8 mouse cellular contexts compared by ENCODE assay signal in the genomic region with DNA sequence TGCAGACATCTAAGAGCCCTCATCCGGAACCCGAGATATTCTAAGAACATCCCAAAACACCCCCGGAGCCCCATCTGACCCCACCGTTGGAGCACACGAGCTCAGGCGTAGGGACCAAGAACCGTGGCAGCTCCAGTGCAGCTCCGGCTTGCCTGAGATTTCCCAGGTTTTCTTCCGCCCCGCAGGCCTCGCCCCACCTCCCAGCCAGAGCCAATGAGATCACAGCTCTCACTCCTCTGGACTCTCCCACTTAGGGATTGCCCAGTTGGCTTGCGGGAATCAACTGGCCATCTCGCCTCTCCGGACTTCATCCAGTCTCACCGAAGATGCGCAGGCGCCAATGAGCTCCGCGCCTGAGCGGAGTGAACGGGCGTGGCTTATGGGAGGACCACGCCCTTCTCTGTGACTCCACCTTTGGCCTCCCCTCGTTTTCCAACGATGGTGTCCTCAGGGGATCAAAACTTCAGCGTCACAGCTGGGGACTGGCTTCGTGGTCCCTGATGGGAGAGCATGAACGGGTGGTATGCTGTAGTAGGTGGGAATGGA. TPM values are rescaled to one million over a fixed set of nuclear protein-coding genes. Genes with fewer than 3 reads are reported as not detected.
DNase-seq lines count a peak whose midpoint lies in the region; ATAC-seq and TF ChIP-seq lines count a peak whose summit lies in the region.

A gene (plus strand): TSS at position 264 of the 546 bp plus-strand sequence.
A gene (minus strand): TSS at position 349 of the 546 bp plus-strand sequence.

- no peaks in the 10 kb centered on the region for H3K36me3 ChIP-seq in ES-Bruce4 (ENCODE audit: control insufficient read depth, insufficient read depth, low read length, poor library complexity, severe bottlenecking)
- peaks cover 15% of the 10 kb centered on the region for H3K36me3 ChIP-seq in forebrain, embryonic 10.5 days (replicated peaks)
- H3K36me3 ChIP-seq in heart, embryonic 14.5 days (ENCODE audit: control insufficient read depth, insufficient read depth, low read length): no peaks in the 10 kb centered on the region
- H3K36me3 ChIP-seq in liver, embryonic 11.5 days (ENCODE audit: control insufficient read depth, insufficient read depth, low read length): no peaks in the 10 kb centered on the region
- no peaks in the 10 kb centered on the region for H3K36me3 ChIP-seq in myocyte (ENCODE audit: control insufficient read depth, insufficient read depth)

- peak; percentile 92 for ATAC-seq in heart, embryonic 14.5 days (ENCODE audit: insufficient number of reproducible peaks, insufficient read depth, low FRiP score, low read depth)
- ATAC-seq in liver, embryonic 11.5 days (replicated peaks; ENCODE audit: low FRiP score): peak; percentile 83

- peak; percentile 62 for DNase-seq in c-Kit-positive CD71-positive TER-119-negative erythroid progenitor cells, embryonic 14.5 days (ENCODE audit: low read depth)
- peak; percentile 93 for DNase-seq in forebrain, embryonic 10.5 days (ENCODE audit: extremely low spot score, low spot score)
- peak; percentile 95 for DNase-seq in kidney, postnatal 10 days
- DNase-seq in liver, embryonic 11.5 days (ENCODE audit: low spot score): peak; percentile 83
- DNase-seq in telencephalon, adult 2 months (ENCODE audit: low read depth, low spot score): peak; percentile 98

- H3K27ac ChIP-seq in ES-Bruce4 (ENCODE audit: insufficient read depth, low read length): no peak within 1 kb of the TSS
- H3K27ac ChIP-seq in forebrain, embryonic 10.5 days: peak within 1 kb of the TSS; percentile 73
- H3K27ac ChIP-seq in heart, embryonic 14.5 days (replicated peaks in 1 of 2; ENCODE audit: control insufficient read depth in 1 of 2, insufficient read depth in 1 of 2, low read depth in 2 of 2, low read length in 2 of 2): peak within 1 kb of the TSS; percentile 55 to 56
- H3K27ac ChIP-seq in liver, embryonic 11.5 days (ENCODE audit: low read depth, low read length): no peak within 1 kb of the TSS

- under 1% methylated on average over 28 of the region's 28 CpGs for WGBS in forebrain, embryonic 10.5 days
- under 1% methylated on average over 28 of the region's 28 CpGs for WGBS in heart, embryonic 14.5 days
- under 1% methylated on average over 28 of the region's 28 CpGs for WGBS in liver, embryonic 11.5 days

- no peaks in the 10 kb centered on the region for H3K79me2 ChIP-seq in myocyte (ENCODE audit: control insufficient read depth, insufficient read depth)

- H3K4me2 ChIP-seq in heart, embryonic 14.5 days (ENCODE audit: low read length): peak within 1 kb of the TSS; percentile 72
- H3K4me2 ChIP-seq in liver, embryonic 11.5 days: peak within 1 kb of the TSS; percentile 68
- peak within 1 kb of the TSS; percentile 90 for H3K4me2 ChIP-seq in myocyte (ENCODE audit: low read depth)

- H3ac ChIP-seq in myocyte (ENCODE audit: control insufficient read depth, insufficient read length): no peak within 1 kb of the TSS

- H3K9ac ChIP-seq in ES-Bruce4 (ENCODE audit: low read depth, poor library complexity, severe bottlenecking): peak within 1 kb of the TSS; percentile 61
- H3K9ac ChIP-seq in heart, embryonic 14.5 days (ENCODE audit: low read length): peak within 1 kb of the TSS; percentile 73
- peak within 1 kb of the TSS; percentile 63 for H3K9ac ChIP-seq in liver, embryonic 11.5 days (ENCODE audit: low read depth, low read length)

- TF ChIP-seq EP300 in ES-Bruce4 (IDR thresholded peaks at IDR 0.05; ENCODE audit: insufficient read depth, low read depth, low read length): no peak

- no peaks in the 10 kb centered on the region for H3K4me1 ChIP-seq in ES-Bruce4 (ENCODE audit: control insufficient read depth, insufficient read depth, low read length)
- H3K4me1 ChIP-seq in forebrain, embryonic 10.5 days: peaks cover 19% of the 10 kb centered on the region
- H3K4me1 ChIP-seq in heart, embryonic 14.5 days (ENCODE audit: control insufficient read depth in 2 of 2, insufficient read depth in 2 of 2, low read length in 2 of 2): peaks cover 16 to 24% of the 10 kb centered on the region in 2 experiments
- H3K4me1 ChIP-seq in liver, embryonic 11.5 days (replicated peaks; ENCODE audit: control insufficient read depth, insufficient read depth, low read length): peaks cover 22% of the 10 kb centered on the region

- H3K4me3 ChIP-seq in ES-Bruce4 (ENCODE audit: low read depth, low read length) (peak within 1 kb of the TSS; percentile 74), myocyte (peak within 1 kb of the TSS; percentile 30)
- H3K4me3 ChIP-seq in forebrain, embryonic 10.5 days: peak within 1 kb of the TSS; percentile 52
- H3K4me3 ChIP-seq in heart, embryonic 14.5 days (ENCODE audit: control insufficient read depth in 1 of 2, insufficient read depth in 1 of 2, low read depth in 1 of 2, low read length in 2 of 2): peak within 1 kb of the TSS; percentile 46 to 48
- peak within 1 kb of the TSS; percentile 56 for H3K4me3 ChIP-seq in liver, embryonic 11.5 days (ENCODE audit: low read depth, low read length)

- no peaks in the 10 kb centered on the region for H3K9me3 ChIP-seq in ES-Bruce4 (replicated peaks; ENCODE audit: control insufficient read depth, insufficient read depth, low read length, poor library complexity, severe bottlenecking)
- no peaks in the 10 kb centered on the region for H3K9me3 ChIP-seq in forebrain, embryonic 10.5 days
- no peaks in the 10 kb centered on the region for H3K9me3 ChIP-seq in heart, embryonic 14.5 days (ENCODE audit: control insufficient read depth, low read length)
- H3K9me3 ChIP-seq in liver, embryonic 11.5 days (ENCODE audit: control insufficient read depth, low read length): no peaks in the 10 kb centered on the region

- H3K27me3 ChIP-seq in ES-Bruce4 (ENCODE audit: control insufficient read depth, insufficient read depth, low read length, poor library complexity, severe bottlenecking) (no peaks in the 10 kb centered on the region), myocyte (ENCODE audit: control insufficient read depth, insufficient read depth, insufficient read length) (no peaks in the 10 kb centered on the region)
- 0 out of 2 replicates have a peak, but pooled peaks cover under 1% of the 10 kb centered on the region for H3K27me3 ChIP-seq in forebrain, embryonic 10.5 days (ENCODE audit: poor library complexity, severe bottlenecking)
- no peaks in the 10 kb centered on the region for H3K27me3 ChIP-seq in heart, embryonic 14.5 days (ENCODE audit: control insufficient read depth, insufficient read depth, low read length)
- no peaks in the 10 kb centered on the region for H3K27me3 ChIP-seq in liver, embryonic 11.5 days (replicated peaks; ENCODE audit: control insufficient read depth, insufficient read depth, low read length)

- TF ChIP-seq POLR2A in ES-Bruce4 (IDR thresholded peaks at IDR 0.05; ENCODE audit: insufficient read depth, low read length) (peak; percentile 83), myocyte (IDR thresholded peaks at IDR 0.05; ENCODE audit: insufficient read length, low read depth) (peak; percentile 81)

- TF ChIP-seq CTCF in ES-Bruce4 (IDR thresholded peaks at IDR 0.05; ENCODE audit: low read depth, low read length): no peak

TF ChIP-seq in myocyte, 11 proteins besides CTCF, POLR2A, EP300 and RAD21:
- TF ChIP-seq E2F4 (IDR thresholded peaks at IDR 0.05; ENCODE audit: insufficient read depth) (no peak), POLR2AphosphoS2 (IDR thresholded peaks at IDR 0.05; ENCODE audit: insufficient read length, low read depth) (peak; percentile 89)

RNA-seq across cellular contexts. Expression of the first gene that starts in this region (rescaled TPM):
- polyA plus RNA-seq in ES-Bruce4 (2011; ENCODE audit: insufficient read depth, insufficient read length, low read depth, missing spikeins): 2.9 and 4.9 TPM in 2 replicates
- polyA plus RNA-seq in forebrain, embryonic 10.5 days (2016; fragmentation: Nextera tagmentation; extraction: Ambion mirVana): 3.5 and 3.6 TPM in 2 replicates
- polyA plus RNA-seq in heart, embryonic 14.5 days (2014; fragmentation: Nextera tagmentation; extraction: Ambion mirVana): 2.4 and 3.0 TPM in 2 replicates
- 2.2 and 2.9 TPM in 2 replicates for polyA plus RNA-seq in liver, embryonic 11.5 days (2014; fragmentation: Nextera tagmentation; extraction: Ambion mirVana)
- 2.5 TPM for polyA plus RNA-seq in myocyte (2012; fragmentation: generic; extraction: Trizol)

RNA-seq across cellular contexts. Expression of the second gene that starts in this region (rescaled TPM):
- 19.9 and 21.4 TPM in 2 replicates for polyA plus RNA-seq in ES-Bruce4 (2011; ENCODE audit: insufficient read depth, insufficient read length, low read depth, missing spikeins)
- polyA plus RNA-seq in forebrain, embryonic 10.5 days (2016; fragmentation: Nextera tagmentation; extraction: Ambion mirVana): 32.0 and 33.7 TPM in 2 replicates
- 48.1 and 58.8 TPM in 2 replicates for polyA plus RNA-seq in heart, embryonic 14.5 days (2014; fragmentation: Nextera tagmentation; extraction: Ambion mirVana)
- 45.0 and 51.0 TPM in 2 replicates for polyA plus RNA-seq in liver, embryonic 11.5 days (2014; fragmentation: Nextera tagmentation; extraction: Ambion mirVana)
- 55.1 TPM for polyA plus RNA-seq in myocyte (2012; fragmentation: generic; extraction: Trizol)

Comparison
In these comparisons a context has a peak if more than half of its experiments do, and no peak if none do; other contexts are left out.
1. H3K27ac ChIP-seq: peak in forebrain, embryonic 10.5 days (single experiment) and heart, embryonic 14.5 days (2 of 2); none in ES-Bruce4 (single experiment) and liver, embryonic 11.5 days (single experiment).
2. Peak in every context shown above with its lines, with median percentiles within 50 percentile points of each other: H3K4me3 ChIP-seq, H3K9ac ChIP-seq, DNase-seq and H3K4me2 ChIP-seq.